Mouse (Mus musculus): ENCODE data around the gene Rhbdf1. TPM values are rescaled to one million over a fixed set of nuclear protein-coding genes. Genes with fewer than 3 reads are reported as not detected.

Gene Rhbdf1
- total and polyA plus RNA-seq, 3 experiments, result 2.9 to 14.3 TPM; not detected in 1

DNA sequence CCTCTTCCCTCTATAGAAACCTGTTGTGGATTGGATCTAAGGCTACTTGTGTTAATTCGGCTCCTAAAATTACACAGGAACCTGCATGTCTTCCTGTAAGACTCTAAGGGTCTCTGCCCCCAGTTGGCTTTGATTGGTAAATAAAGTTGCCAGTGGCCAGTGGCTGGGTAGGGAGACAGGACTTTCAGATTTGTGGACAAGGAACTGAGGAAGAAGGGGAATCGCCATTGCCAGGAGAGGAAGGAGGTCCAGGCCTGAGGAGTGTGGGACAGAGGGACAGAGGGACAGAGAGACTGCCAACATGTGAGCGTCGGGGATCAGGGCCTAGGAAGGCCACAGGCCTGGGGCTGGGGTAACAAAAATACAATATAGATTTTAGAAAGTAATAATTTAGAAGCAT, 40.9 kb downstream of the Rhbdf1 start:
- Histone ChIP-seq H3K9me3 (replicated peaks; ENCODE audit: insufficient read depth, low read length) (no peaks in the 10 kb centered on the region), H3K36me3 (ENCODE audit: control insufficient read depth in 1 of 2, insufficient read depth in 2 of 2, low read length in 2 of 2) (no peaks in the 10 kb centered on the region), H3K27ac (ENCODE audit: control insufficient read depth, low read depth, low read length) (no peak overlapping the region), H3K79me2 (ENCODE audit: control insufficient read depth, insufficient read depth, low read length, poor library complexity) (no peaks in the 10 kb centered on the region), H3K9ac (ENCODE audit: control insufficient read depth, low read depth, low read length, poor library complexity, severe bottlenecking) (no peak overlapping the region), H3K4me1 (ENCODE audit: control insufficient read depth in 1 of 2, insufficient read depth in 2 of 2, low read length in 2 of 2) (0 out of 4 replicates have a peak, but pooled peaks cover 0 to under 1% of the 10 kb centered on the region in 2 experiments), H3K27me3 (ENCODE audit: control insufficient read depth in 1 of 2, insufficient read depth in 2 of 2, low read length in 2 of 2) (no peaks in the 10 kb centered on the region), H3K4me3 (ENCODE audit: control insufficient read depth in 1 of 2, insufficient read depth in 1 of 2, low read depth in 2 of 2, low read length in 2 of 2) (no peak overlapping the region)
- TF ChIP-seq CHD1 (IDR thresholded peaks at IDR 0.05; ENCODE audit: low read depth, low read length), result no peak
- TF ChIP-seq USF1 (IDR thresholded peaks at IDR 0.05; ENCODE audit: low read depth, low read length), result no peak
- no peak for TF ChIP-seq BHLHE40 (IDR thresholded peaks at IDR 0.05; ENCODE audit: borderline replicate concordance, low read depth, low read length)
- TF ChIP-seq NELFE (IDR thresholded peaks at IDR 0.05; ENCODE audit: low read depth, low read length), result no peak
- TF ChIP-seq HCFC1 (IDR thresholded peaks at IDR 0.05; ENCODE audit: low read depth, low read length), result no peak
- no peak for TF ChIP-seq GATA1 (IDR thresholded peaks at IDR 0.05; ENCODE audit: low read depth, low read length)
- TF ChIP-seq UBTF (IDR thresholded peaks at IDR 0.05; ENCODE audit: borderline replicate concordance, insufficient read depth, low read depth, low read length), result no peak
- no peak for TF ChIP-seq TCF12 (IDR thresholded peaks at IDR 0.05; ENCODE audit: low read depth, low read length)
- TF ChIP-seq POLR2AphosphoS2 (IDR thresholded peaks at IDR 0.05; ENCODE audit: low read length), result no peak
- no peak for TF ChIP-seq GABPA (IDR thresholded peaks at IDR 0.05; ENCODE audit: low read depth, low read length)
- TF ChIP-seq RAD21 (IDR thresholded peaks at IDR 0.05; ENCODE audit: low read depth, low read length), result no peak
- TF ChIP-seq MEF2A (IDR thresholded peaks at IDR 0.05; ENCODE audit: extremely low read depth, insufficient replicate concordance, low read depth, low read length, poor library complexity, severe bottlenecking), result no peak
- TF ChIP-seq ZMIZ1 (IDR thresholded peaks at IDR 0.05; ENCODE audit: low read depth, low read length), result no peak
- TF ChIP-seq ZNF384 (IDR thresholded peaks at IDR 0.05; ENCODE audit: low read depth, low read length), result no peak
- TF ChIP-seq CHD2 (IDR thresholded peaks at IDR 0.05; ENCODE audit: low read length), result no peak
- TF ChIP-seq E2F4 (IDR thresholded peaks at IDR 0.05; ENCODE audit: borderline replicate concordance, low read depth, low read length), result no peak
- no peak for TF ChIP-seq POLR2AphosphoS5 (IDR thresholded peaks at IDR 0.05; ENCODE audit: borderline replicate concordance, low read depth, low read length)
- TF ChIP-seq SIN3A (IDR thresholded peaks at IDR 0.05; ENCODE audit: low read length), result no peak
- no peak for TF ChIP-seq ZKSCAN1 (IDR thresholded peaks at IDR 0.05; ENCODE audit: low read depth, low read length)
- no peak for DNase-seq (ENCODE audit: low read depth, low spot score)

- H3K9ac ChIP-seq (ENCODE audit: control insufficient read depth, low read depth, low read length, poor library complexity, severe bottlenecking), result no peak overlapping the region
- no peaks in the 10 kb centered on the region for H3K27me3 ChIP-seq (ENCODE audit: control insufficient read depth in 1 of 2, insufficient read depth in 2 of 2, low read length in 2 of 2)
- no peaks in the 10 kb centered on the region for H3K79me2 ChIP-seq (ENCODE audit: control insufficient read depth, insufficient read depth, low read length, poor library complexity)
- no peaks in the 10 kb centered on the region for H3K36me3 ChIP-seq (ENCODE audit: control insufficient read depth in 1 of 2, insufficient read depth in 2 of 2, low read length in 2 of 2)
- TF ChIP-seq ETS1 (IDR thresholded peaks at IDR 0.05; ENCODE audit: low read depth, low read length), result no peak
- H3K4me1 ChIP-seq (ENCODE audit: control insufficient read depth in 1 of 2, insufficient read depth in 2 of 2, low read length in 2 of 2), result 0 out of 4 replicates have a peak, but pooled peaks cover 0 to 2% of the 10 kb centered on the region in 2 experiments
- H3K4me3 ChIP-seq (ENCODE audit: control insufficient read depth in 1 of 2, insufficient read depth in 1 of 2, low read depth in 2 of 2, low read length in 2 of 2), result no peak overlapping the region
- no peak overlapping the region for H3K27ac ChIP-seq (ENCODE audit: control insufficient read depth, low read depth, low read length)
- no peak for DNase-seq (ENCODE audit: low read depth, low spot score)
- no peaks in the 10 kb centered on the region for H3K9me3 ChIP-seq (replicated peaks; ENCODE audit: insufficient read depth, low read length)
Measured at GRCm38 (mm10) chr11:32178506-32178905, 43.6 kb downstream of the Rhbdf1 start.

Measured in MEL (cell line).